Mouse (Mus musculus): ENCODE results near the gene Brms1.

Brms1 gene

GRCm38 (mm10) chr19:5060365-5061330, 19.5 kb downstream of the Brms1 start:
- no peak for DNase-seq (ENCODE audit: extremely low read depth, insufficient read length, low spot score)

GRCm38 (mm10) chr19:5062041-5062440, 20.9 kb downstream of the Brms1 start:
- DNase-seq (ENCODE audit: extremely low read depth, insufficient read length, low spot score), result no peak

- peak; percentile 47 for DNase-seq (ENCODE audit: extremely low read depth, insufficient read length, low spot score)
These were observed 21.3 kb downstream of the Brms1 start for GRCm38 (mm10) chr19:5062446-5062845.

- no peak for DNase-seq (ENCODE audit: extremely low read depth, insufficient read length, low spot score)
These were observed 23.9 kb downstream of the Brms1 start for GRCm38 (mm10) chr19:5065104-5065503.

- DNase-seq (ENCODE audit: extremely low read depth, insufficient read length, low spot score), result no peak
These were observed 26.1 kb downstream of the Brms1 start for GRCm38 (mm10) chr19:5067040-5067799.

GRCm38 (mm10) chr19:5067867-5068569, 26.9 kb downstream of the Brms1 start, which contains the start of gene Cd248:
Gene Cd248 (plus strand): TSS chr19:5068078.
- no peak for DNase-seq (ENCODE audit: extremely low read depth, insufficient read length, low spot score)

- DNase-seq (ENCODE audit: extremely low read depth, insufficient read length, low spot score), result peak; percentile 28
These were observed 27.5 kb downstream of the Brms1 start for GRCm38 (mm10) chr19:5068570-5069234.

- no peak for DNase-seq (ENCODE audit: extremely low read depth, insufficient read length, low spot score)
These were observed 28.3 kb downstream of the Brms1 start for GRCm38 (mm10) chr19:5069486-5069885.

- DNase-seq (ENCODE audit: extremely low read depth, insufficient read length, low spot score), result no peak
These were observed 28.8 kb downstream of the Brms1 start for GRCm38 (mm10) chr19:5069978-5070377.

- no peak for DNase-seq (ENCODE audit: extremely low read depth, insufficient read length, low spot score)
These were observed 29.9 kb downstream of the Brms1 start for GRCm38 (mm10) chr19:5071077-5071476.

GRCm38 (mm10) chr19:5071545-5072369, 30.6 kb downstream of the Brms1 start:
- peak; percentile 83 for DNase-seq (ENCODE audit: extremely low read depth, insufficient read length, low spot score)

- DNase-seq (ENCODE audit: extremely low read depth, insufficient read length, low spot score), result no peak
These were observed 31.4 kb downstream of the Brms1 start for GRCm38 (mm10) chr19:5072389-5073019.

GRCm38 (mm10) chr19:5073028-5073427, 31.9 kb downstream of the Brms1 start:
- peak; percentile 64 for DNase-seq (ENCODE audit: extremely low read depth, insufficient read length, low spot score)

- DNase-seq (ENCODE audit: extremely low read depth, insufficient read length, low spot score), result no peak
These were observed 32.4 kb downstream of the Brms1 start for GRCm38 (mm10) chr19:5073518-5073917.

GRCm38 (mm10) chr19:5079279-5079678, 38.1 kb downstream of the Brms1 start:
- DNase-seq (ENCODE audit: extremely low read depth, insufficient read length, low spot score), result no peak

GRCm38 (mm10) chr19:5082005-5082404, 40.9 kb downstream of the Brms1 start:
- DNase-seq (ENCODE audit: extremely low read depth, insufficient read length, low spot score), result no peak

- no peak for DNase-seq (ENCODE audit: extremely low read depth, insufficient read length, low spot score)
These were observed 41.4 kb downstream of the Brms1 start for GRCm38 (mm10) chr19:5082596-5082995.

- DNase-seq (ENCODE audit: extremely low read depth, insufficient read length, low spot score), result no peak
These were observed 43.0 kb downstream of the Brms1 start for GRCm38 (mm10) chr19:5083961-5084833.

All from 3134 (cell line).